Mouse (Mus musculus): ENCODE data around the gene Foxp4. TPM values are rescaled to one million over a fixed set of nuclear protein-coding genes. Genes with fewer than 3 reads are reported as not detected.

Foxp4 gene
- polyA plus RNA-seq, 1 experiment from 2014 or later, result 35.8 TPM

- Histone ChIP-seq H3K4me3 (ENCODE audit: low read depth, low read length) (no peak overlapping the region), H3K4me2 (ENCODE audit: low read length) (no peak overlapping the region), H3K4me1 (ENCODE audit: control insufficient read depth, insufficient read depth, low read length) (peaks cover 18% of the 10 kb centered on the region), H3K27ac (ENCODE audit: low read length) (peak overlapping the region; percentile 10; the same call in 1 of the 2 replicates), H3K27me3 (ENCODE audit: control insufficient read depth, insufficient read depth, low read depth, low read length) (no peaks in the 10 kb centered on the region), H3K36me3 (ENCODE audit: control insufficient read depth, insufficient read depth, low read length) (no peaks in the 10 kb centered on the region), H3K9ac (ENCODE audit: low read depth, low read length) (no peak overlapping the region), H3K9me3 (replicated peaks; ENCODE audit: control insufficient read depth, low read length, poor library complexity, severe bottlenecking) (no peaks in the 10 kb centered on the region)
- WGBS, result 20% methylated on average over 12 of the region's 12 CpGs
- peak; percentile 41; the same call in 1 of the 2 replicates for ATAC-seq
These were observed 28.1 kb upstream of the Foxp4 start for GRCm38 (mm10) chr17:47952368-47953081.

GRCm38 (mm10) chr17:47951452-47951851 is 27.0 kb upstream of the Foxp4 start:
- no peaks in the 10 kb centered on the region for H3K9me3 ChIP-seq (replicated peaks; ENCODE audit: control insufficient read depth, low read length, poor library complexity, severe bottlenecking)
- H3K4me2 ChIP-seq (ENCODE audit: low read length), result peak overlapping the region; percentile 30
- no peak overlapping the region for H3K9ac ChIP-seq (ENCODE audit: low read depth, low read length)
- no peaks in the 10 kb centered on the region for H3K36me3 ChIP-seq (ENCODE audit: control insufficient read depth, insufficient read depth, low read length)
- no peak overlapping the region for H3K4me3 ChIP-seq (ENCODE audit: low read depth, low read length)
- peaks cover 25% of the 10 kb centered on the region for H3K4me1 ChIP-seq (ENCODE audit: control insufficient read depth, insufficient read depth, low read length)
- H3K27ac ChIP-seq (ENCODE audit: low read length), result no peak overlapping the region
- H3K27me3 ChIP-seq (ENCODE audit: control insufficient read depth, insufficient read depth, low read depth, low read length), result no peaks in the 10 kb centered on the region
- peak; percentile 44; the same call in 1 of the 2 replicates for ATAC-seq
- 8% methylated on average over 13 of the region's 13 CpGs for WGBS

GRCm38 (mm10) chr17:47950831-47951230 is 26.4 kb upstream of the Foxp4 start:
- H3K27ac ChIP-seq (ENCODE audit: low read length), result no peak overlapping the region
- H3K27me3 ChIP-seq (ENCODE audit: control insufficient read depth, insufficient read depth, low read depth, low read length), result no peaks in the 10 kb centered on the region
- no peak for ATAC-seq
- no peaks in the 10 kb centered on the region for H3K9me3 ChIP-seq (replicated peaks; ENCODE audit: control insufficient read depth, low read length, poor library complexity, severe bottlenecking)
- no peaks in the 10 kb centered on the region for H3K36me3 ChIP-seq (ENCODE audit: control insufficient read depth, insufficient read depth, low read length)
- H3K4me2 ChIP-seq (ENCODE audit: low read length), result no peak overlapping the region
- no peak overlapping the region for H3K9ac ChIP-seq (ENCODE audit: low read depth, low read length)
- peaks cover 25% of the 10 kb centered on the region for H3K4me1 ChIP-seq (ENCODE audit: control insufficient read depth, insufficient read depth, low read length)
- H3K4me3 ChIP-seq (ENCODE audit: low read depth, low read length), result no peak overlapping the region
- WGBS, result 75% methylated on average over 5 of the region's 5 CpGs

- Histone ChIP-seq H3K4me2 (ENCODE audit: low read length) (no peak overlapping the region), H3K27ac (ENCODE audit: low read length) (no peak overlapping the region), H3K9me3 (replicated peaks; ENCODE audit: control insufficient read depth, low read length, poor library complexity, severe bottlenecking) (no peaks in the 10 kb centered on the region), H3K4me3 (ENCODE audit: low read depth, low read length) (no peak overlapping the region), H3K4me1 (ENCODE audit: control insufficient read depth, insufficient read depth, low read length) (peaks cover 25% of the 10 kb centered on the region), H3K9ac (ENCODE audit: low read depth, low read length) (no peak overlapping the region), H3K27me3 (ENCODE audit: control insufficient read depth, insufficient read depth, low read depth, low read length) (no peaks in the 10 kb centered on the region), H3K36me3 (ENCODE audit: control insufficient read depth, insufficient read depth, low read length) (no peaks in the 10 kb centered on the region)
- 94% methylated on average over 12 of the region's 12 CpGs for WGBS
- no peak for ATAC-seq
These were observed 25.0 kb upstream of the Foxp4 start for GRCm38 (mm10) chr17:47949441-47949840.

- no peak for ATAC-seq
- Histone ChIP-seq H3K9ac (ENCODE audit: low read depth, low read length) (no peak overlapping the region), H3K27ac (ENCODE audit: low read length) (no peak overlapping the region), H3K4me3 (ENCODE audit: low read depth, low read length) (no peak overlapping the region), H3K4me1 (ENCODE audit: control insufficient read depth, insufficient read depth, low read length) (peaks cover 25% of the 10 kb centered on the region), H3K36me3 (ENCODE audit: control insufficient read depth, insufficient read depth, low read length) (no peaks in the 10 kb centered on the region), H3K27me3 (ENCODE audit: control insufficient read depth, insufficient read depth, low read depth, low read length) (no peaks in the 10 kb centered on the region), H3K4me2 (ENCODE audit: low read length) (no peak overlapping the region), H3K9me3 (replicated peaks; ENCODE audit: control insufficient read depth, low read length, poor library complexity, severe bottlenecking) (no peaks in the 10 kb centered on the region)
- WGBS, result 80% methylated on average over 5 of the region's 5 CpGs
These were observed 24.3 kb upstream of the Foxp4 start for GRCm38 (mm10) chr17:47948753-47949152.

- Histone ChIP-seq H3K27me3 (ENCODE audit: control insufficient read depth, insufficient read depth, low read depth, low read length) (no peaks in the 10 kb centered on the region), H3K4me3 (ENCODE audit: low read depth, low read length) (no peak overlapping the region), H3K4me1 (ENCODE audit: control insufficient read depth, insufficient read depth, low read length) (peaks cover 15% of the 10 kb centered on the region), H3K27ac (ENCODE audit: low read length) (no peak overlapping the region), H3K9me3 (replicated peaks; ENCODE audit: control insufficient read depth, low read length, poor library complexity, severe bottlenecking) (no peaks in the 10 kb centered on the region), H3K9ac (ENCODE audit: low read depth, low read length) (peak overlapping the region; percentile 32; the same call in 1 of the 2 replicates), H3K4me2 (ENCODE audit: low read length) (no peak overlapping the region), H3K36me3 (ENCODE audit: control insufficient read depth, insufficient read depth, low read length) (no peaks in the 10 kb centered on the region)
- ATAC-seq, result 0 out of 2 replicates have a peak, but pooled peaks have one; percentile 36
- 2% methylated on average over 14 of the region's 14 CpGs for WGBS
These were observed 22.5 kb upstream of the Foxp4 start for GRCm38 (mm10) chr17:47946921-47947420.

- no peak overlapping the region for H3K4me3 ChIP-seq (ENCODE audit: low read depth, low read length)
- no peaks in the 10 kb centered on the region for H3K27me3 ChIP-seq (ENCODE audit: control insufficient read depth, insufficient read depth, low read depth, low read length)
- ATAC-seq, result no peak
- H3K36me3 ChIP-seq (ENCODE audit: control insufficient read depth, insufficient read depth, low read length), result no peaks in the 10 kb centered on the region
- WGBS, result 61% methylated on average over 3 of the region's 3 CpGs
- no peak overlapping the region for H3K27ac ChIP-seq (ENCODE audit: low read length)
- H3K9me3 ChIP-seq (replicated peaks; ENCODE audit: control insufficient read depth, low read length, poor library complexity, severe bottlenecking), result no peaks in the 10 kb centered on the region
- H3K4me1 ChIP-seq (ENCODE audit: control insufficient read depth, insufficient read depth, low read length), result peaks cover 7% of the 10 kb centered on the region; the same call in 1 of the 2 replicates
- H3K4me2 ChIP-seq (ENCODE audit: low read length), result no peak overlapping the region
- no peak overlapping the region for H3K9ac ChIP-seq (ENCODE audit: low read depth, low read length)
These were observed 21.7 kb upstream of the Foxp4 start for GRCm38 (mm10) chr17:47946111-47946510.

- no peak for ATAC-seq
- H3K4me2 ChIP-seq (ENCODE audit: low read length), result no peak overlapping the region
- no peaks in the 10 kb centered on the region for H3K9me3 ChIP-seq (replicated peaks; ENCODE audit: control insufficient read depth, low read length, poor library complexity, severe bottlenecking)
- no peaks in the 10 kb centered on the region for H3K27me3 ChIP-seq (ENCODE audit: control insufficient read depth, insufficient read depth, low read depth, low read length)
- peaks cover 7% of the 10 kb centered on the region; the same call in 1 of the 2 replicates for H3K4me1 ChIP-seq (ENCODE audit: control insufficient read depth, insufficient read depth, low read length)
- H3K36me3 ChIP-seq (ENCODE audit: control insufficient read depth, insufficient read depth, low read length), result no peaks in the 10 kb centered on the region
- H3K9ac ChIP-seq (ENCODE audit: low read depth, low read length), result no peak overlapping the region
- WGBS, result 54% methylated on average over 9 of the region's 9 CpGs
- H3K4me3 ChIP-seq (ENCODE audit: low read depth, low read length), result no peak overlapping the region
- no peak overlapping the region for H3K27ac ChIP-seq (ENCODE audit: low read length)
These were observed 18.8 kb upstream of the Foxp4 start for GRCm38 (mm10) chr17:47943103-47943870.

GRCm38 (mm10) chr17:47942008-47942407 is 17.6 kb upstream of the Foxp4 start:
- 89% methylated on average over 4 of the region's 4 CpGs for WGBS
- Histone ChIP-seq H3K4me3 (ENCODE audit: low read depth, low read length) (no peak overlapping the region), H3K27ac (ENCODE audit: low read length) (no peak overlapping the region), H3K4me1 (ENCODE audit: control insufficient read depth, insufficient read depth, low read length) (0 out of 2 replicates have a peak, but pooled peaks cover 3% of the 10 kb centered on the region), H3K9ac (ENCODE audit: low read depth, low read length) (no peak overlapping the region), H3K36me3 (ENCODE audit: control insufficient read depth, insufficient read depth, low read length) (no peaks in the 10 kb centered on the region), H3K9me3 (replicated peaks; ENCODE audit: control insufficient read depth, low read length, poor library complexity, severe bottlenecking) (no peaks in the 10 kb centered on the region), H3K4me2 (ENCODE audit: low read length) (no peak overlapping the region), H3K27me3 (ENCODE audit: control insufficient read depth, insufficient read depth, low read depth, low read length) (no peaks in the 10 kb centered on the region)
- no peak for ATAC-seq
